In the genomic region with DNA sequence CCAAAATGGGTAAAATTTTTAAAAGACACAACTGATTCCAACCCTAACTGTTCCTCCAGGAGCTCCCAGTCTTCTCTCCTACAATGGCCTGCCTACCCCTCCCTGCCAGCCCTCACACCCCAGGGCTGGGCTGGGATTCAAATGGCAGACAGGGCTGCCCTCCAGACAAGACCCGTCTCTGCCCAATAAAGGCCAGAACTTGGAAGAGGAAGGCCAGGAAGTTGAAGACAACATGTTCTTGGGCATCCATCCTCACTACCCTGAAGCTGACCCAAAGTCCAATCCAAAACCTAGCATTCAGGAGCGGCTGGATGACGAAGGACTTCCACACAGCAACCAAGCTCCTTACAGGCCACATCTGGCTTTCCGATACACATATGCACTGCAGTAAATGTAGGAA, we compare ENCODE assay signal across 8 mouse cellular contexts.
DNase-seq lines count a peak whose midpoint lies in the region; ATAC-seq lines count a peak whose summit lies in the region.

No protein-coding gene starts in this region.

- H3K79me2 ChIP-seq in macrophage (ENCODE audit: inconsistent target) = peaks cover 100% of the 10 kb centered on the region

- peak; percentile 29; the same call in 1 of the 2 replicates for ATAC-seq in forebrain, embryonic 14.5 days
- ATAC-seq in forebrain, embryonic 15.5 days (replicated peaks) = no peak

- H3K27ac ChIP-seq in forebrain, embryonic 14.5 days (ENCODE audit: low read depth, low read length) = no peak overlapping the region
- H3K27ac ChIP-seq in forebrain, embryonic 15.5 days (replicated peaks) = no peak overlapping the region
- H3K27ac ChIP-seq in macrophage = peak overlapping the region; percentile 66

- no peaks in the 10 kb centered on the region for H3K9me3 ChIP-seq in forebrain, embryonic 14.5 days (replicated peaks; ENCODE audit: control insufficient read depth, low read length)
- H3K9me3 ChIP-seq in forebrain, embryonic 15.5 days = no peaks in the 10 kb centered on the region

- no peak for DNase-seq in forebrain, embryonic 14.5 days (ENCODE audit: low spot score)
- DNase-seq in layer of hippocampus, postnatal 10 days (ENCODE audit: low spot score in 2 of 2) = peak; percentile 41 to 53
- no peak for DNase-seq in layer of hippocampus, adult 11-12 months (ENCODE audit: low spot score)
- DNase-seq in cerebellum, adult 11-12 months = peak; percentile 79
- DNase-seq in adrenal gland, postnatal 14 days = no peak
- no peak for DNase-seq in lung, postnatal 25 days (ENCODE audit: low spot score)

- no peaks in the 10 kb centered on the region for H3K36me3 ChIP-seq in forebrain, embryonic 14.5 days (ENCODE audit: control insufficient read depth, insufficient read depth, low read length)
- H3K36me3 ChIP-seq in forebrain, embryonic 15.5 days = no peaks in the 10 kb centered on the region
- H3K36me3 ChIP-seq in macrophage (ENCODE audit: inconsistent target) = no peaks in the 10 kb centered on the region

- no peaks in the 10 kb centered on the region for H3K27me3 ChIP-seq in forebrain, embryonic 14.5 days (replicated peaks; ENCODE audit: control insufficient read depth, insufficient read depth, low read length)
- H3K27me3 ChIP-seq in forebrain, embryonic 15.5 days = no peaks in the 10 kb centered on the region

- H3K4me1 ChIP-seq in forebrain, embryonic 14.5 days (ENCODE audit: control insufficient read depth, insufficient read depth, low read length) = peaks cover 7% of the 10 kb centered on the region
- H3K4me1 ChIP-seq in forebrain, embryonic 15.5 days = peaks cover 13% of the 10 kb centered on the region

- no peak overlapping the region for H3K9ac ChIP-seq in forebrain, embryonic 14.5 days (ENCODE audit: low read length)
- no peak overlapping the region for H3K9ac ChIP-seq in forebrain, embryonic 15.5 days (replicated peaks)

- 62% methylated on average over 4 of the region's 4 CpGs for WGBS in forebrain, embryonic 14.5 days
- 50% methylated on average over 4 of the region's 4 CpGs for WGBS in forebrain, embryonic 15.5 days
- 92% methylated on average over 4 of the region's 4 CpGs for whole genome bisulfite sequencing in macrophage (ENCODE audit: missing documents)

- H3K4me3 ChIP-seq in forebrain, embryonic 14.5 days (ENCODE audit: low read depth, low read length) = no peak overlapping the region
- H3K4me3 ChIP-seq in forebrain, embryonic 15.5 days = no peak overlapping the region
- H3K4me3 ChIP-seq in macrophage (ENCODE audit: inconsistent target) = no peak overlapping the region

- no peak overlapping the region for H3K4me2 ChIP-seq in forebrain, embryonic 14.5 days (ENCODE audit: low read length)
- no peak overlapping the region for H3K4me2 ChIP-seq in forebrain, embryonic 15.5 days (replicated peaks)

Comparison
In these comparisons a context has a peak if more than half of its experiments do, and no peak if none do; other contexts are left out.
1. DNase-seq: peak in layer of hippocampus, postnatal 10 days (2 of 2) and cerebellum, adult 11-12 months (single experiment); none in forebrain, embryonic 14.5 days (single experiment), layer of hippocampus, adult 11-12 months (single experiment), adrenal gland, postnatal 14 days (single experiment) and lung, postnatal 25 days (single experiment).